Mouse (Mus musculus) urinary bladder, postnatal 25 days (tissue): ENCODE results near the gene Flt1.
A peak's percentile ranks its signal among the peaks of the same experiment; 100 is the strongest.

Source experiments
- DNase-seq: peaks from one replicate; pipeline ENCODE4 v3.0.0; 2022; ENCODE audit warnings: low spot score

The Flt1 gene

DNA sequence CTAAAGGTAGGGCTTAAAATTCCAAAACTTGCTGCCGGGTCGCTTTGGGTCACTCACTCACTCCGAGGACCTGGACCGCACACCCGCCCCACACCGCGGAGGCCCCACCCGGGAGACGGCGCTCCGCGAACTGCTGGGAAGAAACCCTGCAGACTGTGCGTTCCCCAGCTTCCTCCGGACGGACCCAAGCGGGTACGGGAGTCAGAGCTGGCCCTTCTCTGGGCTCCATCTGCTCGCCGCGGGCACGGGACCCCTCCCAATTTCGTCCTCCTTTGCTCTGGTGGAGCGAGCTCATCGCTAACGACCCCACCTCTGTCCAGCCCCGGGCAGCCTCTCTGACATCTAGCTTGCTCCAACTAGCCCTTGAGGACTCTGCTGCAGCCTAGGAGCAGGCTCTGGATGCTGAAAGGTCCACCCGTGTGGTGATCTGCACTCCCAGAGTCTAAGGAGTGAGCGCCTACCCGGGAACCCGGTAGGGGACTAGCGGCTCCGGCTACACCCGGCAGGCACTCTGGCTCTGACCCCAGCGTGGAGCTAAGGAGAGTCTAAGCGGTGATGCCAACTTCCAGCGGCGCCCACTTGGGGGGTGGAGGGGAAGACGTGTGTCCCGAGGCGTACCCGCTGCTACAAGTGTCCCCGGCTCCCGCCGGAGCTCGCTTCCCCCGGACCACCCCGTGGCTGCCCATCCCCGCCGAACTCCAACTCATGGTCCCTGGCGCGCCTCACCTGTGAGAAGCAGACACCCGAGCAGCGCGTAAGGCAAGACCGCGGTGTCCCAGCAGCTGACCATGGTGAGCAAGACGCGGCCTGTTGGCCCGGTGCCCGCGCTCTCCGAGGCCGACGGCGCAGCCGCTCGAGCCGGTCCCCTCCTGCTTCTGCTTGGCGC, 623 bp downstream of the Flt1 start:
- DNase-seq = peak; percentile 55

DNA sequence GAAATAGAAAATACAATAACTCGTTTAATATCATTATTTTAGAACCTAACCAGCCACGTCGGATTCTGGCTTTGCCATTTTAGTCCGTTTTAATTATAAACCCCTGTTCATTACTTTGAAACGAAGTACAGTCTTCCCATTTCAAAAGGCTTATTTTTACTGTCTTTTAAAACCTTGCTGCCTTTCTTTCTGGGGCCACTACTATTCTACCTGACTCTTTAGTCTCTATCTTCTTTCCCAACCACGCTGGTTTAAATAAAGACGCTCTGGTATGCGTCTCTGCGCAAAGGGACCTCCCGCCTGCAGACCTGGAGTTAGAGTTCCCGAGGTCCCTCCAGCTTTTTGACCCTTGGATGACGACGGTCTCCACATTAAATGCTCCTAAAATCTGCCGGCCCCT, 1.4 kb downstream of the Flt1 start:
- DNase-seq = no peak

DNA sequence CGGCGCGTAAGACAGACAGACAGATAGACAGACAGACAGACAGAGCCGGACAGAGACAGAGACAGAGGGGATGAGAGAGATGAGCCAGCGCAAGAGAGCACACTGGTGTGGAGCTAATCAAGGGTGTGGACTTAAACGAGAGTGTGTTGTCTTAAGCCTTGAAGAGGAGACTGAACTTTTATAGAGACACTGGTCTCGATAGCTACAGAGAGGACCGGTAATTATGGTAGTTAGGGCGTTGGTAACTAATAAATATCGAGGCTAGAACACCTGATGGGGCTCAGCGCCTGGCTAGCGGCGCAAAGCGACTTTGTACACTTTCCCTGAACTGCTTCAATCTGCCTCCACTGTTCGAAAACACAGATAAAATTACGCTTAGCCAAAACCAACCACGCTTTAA, 2.0 kb downstream of the Flt1 start:
- no peak for DNase-seq

DNA sequence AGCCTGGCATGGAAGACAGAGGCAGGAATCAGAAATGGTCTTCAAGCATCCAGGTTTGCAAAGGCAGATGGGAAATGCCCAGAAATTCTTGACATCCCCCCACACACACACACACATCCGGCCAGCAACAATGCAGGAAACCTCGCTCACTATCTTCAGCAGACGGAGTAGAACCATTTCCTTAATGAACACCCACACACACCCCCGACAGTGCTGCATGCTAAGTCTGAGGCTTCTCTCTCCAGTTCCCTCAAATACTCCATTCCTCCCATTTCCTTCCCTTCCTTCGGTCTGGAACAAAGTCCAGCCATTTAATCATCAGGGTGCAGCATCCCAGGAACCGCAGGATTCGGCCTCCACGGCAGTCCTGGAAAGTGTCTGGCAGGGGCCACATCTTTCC, 4.4 kb downstream of the Flt1 start:
- no peak for DNase-seq

DNA sequence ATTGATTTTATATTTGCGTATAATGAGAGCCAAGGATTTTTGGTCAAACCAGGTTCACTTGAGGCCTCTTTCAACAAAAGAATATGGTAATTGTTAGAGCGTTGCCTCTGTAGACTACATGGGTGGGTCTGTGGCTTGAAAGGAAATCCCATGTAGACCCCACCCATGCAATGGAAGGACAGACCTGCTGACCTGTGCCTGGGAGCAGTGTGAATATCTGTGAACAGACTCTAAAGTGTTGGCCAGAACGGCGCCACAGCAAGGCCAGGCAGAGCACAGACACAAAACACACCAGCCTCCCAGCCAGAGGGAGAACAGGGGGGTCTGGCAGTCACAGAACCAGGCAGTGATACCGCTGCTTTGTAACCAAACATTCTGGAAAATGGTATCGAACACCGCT, 7.5 kb downstream of the Flt1 start:
- DNase-seq = no peak

DNA sequence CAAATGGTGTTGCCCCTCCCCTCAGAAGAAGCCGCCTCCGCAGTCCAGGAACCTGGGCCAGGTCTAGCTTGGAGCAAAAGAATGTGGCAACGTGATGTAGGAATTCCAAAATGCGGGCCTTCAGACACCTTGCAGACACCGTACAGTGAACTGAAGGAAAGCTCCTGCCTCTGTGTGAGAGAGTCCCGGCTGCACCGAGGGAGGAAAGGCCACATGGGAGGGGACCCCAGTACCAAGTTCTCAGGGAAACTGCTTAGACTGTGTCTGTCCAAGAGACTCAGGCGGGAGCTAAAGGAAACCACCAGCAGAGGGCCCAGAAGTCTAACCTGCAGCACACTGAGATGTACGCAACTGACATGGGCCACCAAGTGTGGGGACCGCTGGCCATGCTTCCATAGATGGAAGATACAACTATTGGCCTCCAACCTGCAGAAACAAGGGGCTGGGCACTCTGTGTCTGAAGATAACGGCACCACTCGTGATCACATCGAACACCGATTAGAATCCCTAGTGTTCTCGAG, 9.1 kb downstream of the Flt1 start:
- no peak for DNase-seq

DNA sequence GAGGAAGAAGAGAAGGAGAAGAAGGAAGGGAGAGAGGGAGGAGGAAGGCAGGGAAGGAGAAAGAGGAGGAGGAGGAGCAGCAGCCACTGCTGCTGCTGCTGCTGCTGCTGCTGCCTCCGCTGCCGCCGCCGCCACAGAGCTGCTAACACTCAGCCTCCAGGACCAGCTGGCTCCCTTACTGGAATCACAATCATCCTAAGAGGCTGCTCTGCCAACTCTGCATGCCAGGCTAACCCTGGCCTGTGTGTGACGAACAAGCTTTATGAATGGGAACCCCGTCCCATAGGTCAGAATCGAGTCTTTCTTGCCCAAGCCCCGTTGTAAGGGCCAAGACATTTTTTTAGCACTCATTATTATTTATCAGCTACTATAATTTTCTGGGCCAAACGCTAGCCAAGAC, 9.5 kb downstream of the Flt1 start:
- no peak for DNase-seq

DNA sequence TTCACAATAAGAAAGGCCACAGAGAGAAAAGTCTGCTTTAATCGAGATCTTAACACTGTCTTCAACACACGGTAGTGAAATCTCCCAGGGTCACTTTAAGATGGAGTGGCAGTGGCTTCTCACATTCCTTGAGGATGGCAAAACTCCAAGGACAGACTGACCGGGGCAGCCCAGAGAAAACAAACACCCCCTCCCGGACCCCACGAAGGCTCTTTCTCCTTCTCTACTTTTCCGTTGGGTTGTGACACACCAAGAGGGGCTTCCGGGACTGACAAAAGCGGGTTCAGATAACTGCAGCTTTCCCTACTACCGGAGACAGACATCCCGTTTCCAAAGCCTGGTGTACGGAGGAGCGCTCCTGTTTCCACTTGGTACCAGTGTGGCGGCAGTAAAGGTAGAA, 10.4 kb downstream of the Flt1 start:
- DNase-seq = no peak

DNA sequence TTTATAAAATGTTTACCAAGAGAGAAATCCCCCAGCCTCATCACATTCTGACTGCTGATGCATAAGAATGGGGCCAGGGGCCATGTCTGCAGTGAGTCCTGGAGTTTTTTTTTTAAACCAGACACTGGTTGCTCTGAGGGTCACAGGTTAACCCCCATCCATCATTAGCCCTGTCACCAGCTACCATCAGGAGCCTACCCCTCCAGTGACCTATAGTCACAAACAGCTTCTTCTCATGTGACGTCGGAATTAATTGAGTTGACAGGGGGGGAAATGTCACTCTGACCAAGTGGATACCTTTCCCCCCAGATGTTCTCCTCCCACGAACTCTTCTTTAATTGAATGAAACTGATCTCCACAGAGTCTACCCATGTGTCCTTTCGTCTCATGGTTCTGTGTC, 17.3 kb downstream of the Flt1 start:
- DNase-seq = no peak

DNA sequence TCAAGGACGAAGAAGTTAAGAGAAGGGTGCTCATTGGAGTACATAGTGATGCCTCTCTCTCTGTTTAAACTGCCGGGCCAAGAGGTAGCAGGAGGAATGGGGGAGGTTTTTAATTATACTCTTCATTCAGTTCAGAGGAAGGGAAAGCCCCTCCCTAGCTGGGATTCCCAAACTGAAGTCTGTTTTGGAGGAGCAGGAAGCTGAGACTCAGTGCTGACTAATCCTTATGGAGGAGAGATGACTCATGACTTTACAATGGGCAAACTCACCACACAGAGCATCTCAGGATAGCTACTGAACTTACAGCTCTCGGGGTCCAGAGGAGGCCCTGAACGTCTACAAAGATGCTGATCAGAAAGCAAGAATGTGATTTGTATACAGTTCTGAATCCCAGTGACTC, 18.3 kb downstream of the Flt1 start:
- DNase-seq = no peak

DNA sequence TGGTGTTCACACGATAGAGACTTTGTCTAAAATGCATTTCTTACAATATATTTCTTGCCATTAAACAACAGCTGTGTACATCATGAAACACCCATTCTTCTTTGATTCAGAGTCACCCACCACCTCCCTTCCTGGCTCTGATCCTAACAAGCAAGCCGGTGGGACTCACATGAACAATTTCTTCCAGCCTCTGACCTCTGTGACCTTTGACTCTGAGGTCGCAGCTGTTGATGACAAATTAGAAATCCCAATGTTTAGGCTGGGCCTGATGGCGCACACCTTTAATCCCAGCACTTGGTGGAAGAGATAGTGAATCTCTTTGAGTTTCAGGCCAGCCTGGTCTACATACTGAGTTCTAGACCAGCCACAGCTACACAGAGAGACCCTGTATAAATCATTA, 20.9 kb downstream of the Flt1 start:
- no peak for DNase-seq

DNA sequence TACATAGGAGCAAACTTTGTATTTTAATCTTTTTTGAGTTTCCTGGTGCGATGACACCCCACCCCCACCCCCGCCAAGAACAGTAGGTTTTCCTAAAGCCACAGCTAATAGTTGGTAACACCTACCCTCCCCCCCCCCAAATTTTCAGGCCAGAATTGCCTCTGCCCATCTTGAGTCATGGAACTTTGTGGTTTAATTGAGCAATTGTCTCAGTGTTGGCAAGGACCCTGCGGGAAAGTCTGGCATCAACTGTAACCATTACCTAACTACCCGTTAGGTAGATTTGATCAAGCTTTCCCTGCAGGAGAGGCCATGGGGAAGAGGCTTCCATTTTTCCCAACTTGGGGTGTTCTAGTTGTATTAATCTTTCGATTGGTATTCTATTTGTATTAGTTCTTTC, 23.4 kb downstream of the Flt1 start:
- no peak for DNase-seq

DNA sequence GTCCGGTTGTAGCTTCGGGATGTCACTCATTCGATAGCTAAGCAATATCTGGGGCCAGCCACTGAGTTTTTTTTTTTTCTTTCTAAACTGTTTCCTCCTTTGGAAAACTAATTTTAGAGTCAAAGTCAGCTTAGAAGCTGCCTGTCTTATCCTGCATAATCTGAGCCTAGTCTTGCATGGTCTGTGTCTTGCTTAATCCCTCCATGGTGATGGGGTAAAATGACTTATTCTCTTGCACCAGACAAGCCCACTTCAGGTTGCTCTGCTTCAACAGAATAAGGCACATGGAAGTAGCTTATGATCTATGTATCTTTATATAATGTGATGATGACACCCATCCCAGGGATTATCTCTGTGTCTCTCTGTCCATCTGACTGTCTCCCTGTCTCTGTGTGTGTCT, 24.8 kb downstream of the Flt1 start:
- no peak for DNase-seq

DNA sequence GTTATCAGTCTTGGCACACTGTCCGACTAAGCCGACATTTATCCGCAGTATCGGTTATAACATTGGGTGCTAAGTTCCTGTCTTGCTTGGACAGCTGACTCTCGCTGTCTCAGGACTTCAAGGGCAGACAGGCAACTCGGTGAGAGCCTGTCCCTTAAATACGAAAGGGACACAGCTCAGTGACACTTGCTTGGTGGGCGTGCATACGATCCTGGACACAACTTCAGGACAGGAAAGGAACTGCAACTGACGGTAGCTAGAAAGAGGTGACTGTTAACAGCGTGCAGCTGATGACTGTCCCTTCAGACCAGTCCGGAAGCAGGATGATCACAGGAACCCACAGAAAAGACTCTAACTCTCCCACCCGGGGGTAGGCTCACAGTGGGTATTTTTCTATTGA, 27.8 kb downstream of the Flt1 start:
- DNase-seq = no peak

DNA sequence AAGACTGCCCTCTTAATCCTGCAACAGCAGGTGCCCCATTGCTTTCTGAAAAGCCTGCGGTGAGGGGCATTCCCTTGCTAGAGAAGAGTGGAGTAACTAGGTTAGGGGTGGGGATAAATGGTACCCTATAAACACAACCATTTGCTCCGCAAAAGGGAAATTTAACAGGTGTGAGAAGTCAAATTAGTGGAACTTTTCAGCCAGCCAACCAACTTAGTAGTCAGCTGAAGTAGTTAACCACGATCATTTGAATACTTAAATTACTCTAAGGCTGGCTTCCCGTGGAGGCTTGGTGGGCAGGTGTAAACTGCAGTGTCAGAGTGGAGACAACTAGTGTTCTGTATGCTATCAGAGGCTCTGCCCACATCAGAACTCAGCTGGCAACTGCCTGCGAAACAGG, 28.6 kb downstream of the Flt1 start:
- no peak for DNase-seq

DNA sequence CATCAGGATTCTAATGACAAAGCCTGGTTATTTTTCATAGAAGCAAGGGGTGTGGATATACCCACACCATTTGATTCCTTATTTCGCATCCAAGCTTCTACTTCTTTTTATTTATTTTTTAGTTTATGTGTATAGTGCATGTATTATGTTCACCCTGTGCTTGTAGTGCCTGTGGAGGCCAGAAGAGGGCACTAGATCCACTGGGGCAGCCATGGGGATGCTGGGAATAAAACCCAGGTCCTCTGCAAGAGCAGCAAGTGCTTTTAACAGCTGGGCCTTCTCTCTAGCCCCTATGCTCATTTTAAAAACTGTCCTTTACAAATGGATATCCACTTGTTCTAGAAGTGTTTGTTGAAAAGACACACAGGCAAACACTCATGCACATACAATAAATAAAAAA, 33.2 kb downstream of the Flt1 start:
- no peak for DNase-seq

DNA sequence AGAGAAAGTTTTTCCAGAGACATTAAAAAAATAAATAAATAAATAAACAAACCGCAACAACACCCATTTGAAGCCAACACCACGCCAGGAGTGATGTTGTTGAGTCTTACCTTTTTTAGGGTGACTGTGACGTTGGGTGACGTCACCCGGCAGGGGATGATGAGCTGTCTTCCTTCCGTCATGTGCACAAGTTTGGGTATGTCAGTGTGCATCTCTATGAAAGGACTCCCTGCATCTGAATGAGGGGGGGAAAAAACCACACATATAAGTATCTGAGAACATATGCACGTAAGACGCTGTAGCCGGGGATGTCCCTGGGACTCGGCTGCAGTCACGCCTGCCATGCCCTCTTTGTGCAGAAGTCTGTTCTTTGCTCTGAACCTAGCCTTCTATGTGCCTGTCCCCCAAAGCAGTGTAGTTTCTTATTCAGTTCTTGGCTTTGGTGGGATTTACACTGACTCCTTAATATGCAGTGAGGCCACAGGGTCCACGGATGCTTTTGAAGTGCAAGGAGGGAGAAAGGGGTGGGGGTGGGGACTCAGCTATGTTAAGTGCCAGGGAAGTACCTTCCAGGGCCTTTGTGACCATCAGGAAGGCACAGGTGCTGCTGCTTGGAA, 42.0 kb downstream of the Flt1 start:
- no peak for DNase-seq

DNA sequence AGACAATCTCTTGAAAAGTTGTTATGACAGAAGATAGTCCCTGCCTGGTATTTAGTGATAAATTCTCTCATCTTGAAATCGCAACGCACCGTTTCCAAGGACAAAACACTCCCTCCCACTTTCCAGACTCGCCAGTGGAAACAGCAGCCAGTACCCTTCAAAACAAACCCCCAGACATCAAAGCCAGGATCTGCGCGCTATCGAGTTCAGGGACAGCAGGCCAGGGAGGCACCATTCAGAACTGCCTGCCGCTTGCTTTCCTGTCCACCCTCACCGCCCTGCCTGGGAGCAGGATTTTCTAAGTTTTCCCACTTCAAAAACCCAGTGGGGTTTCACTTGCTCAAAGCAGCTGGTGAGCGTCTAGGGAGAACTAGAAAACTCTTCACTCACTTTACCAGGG, 44.6 kb downstream of the Flt1 start:
- no peak for DNase-seq

DNA sequence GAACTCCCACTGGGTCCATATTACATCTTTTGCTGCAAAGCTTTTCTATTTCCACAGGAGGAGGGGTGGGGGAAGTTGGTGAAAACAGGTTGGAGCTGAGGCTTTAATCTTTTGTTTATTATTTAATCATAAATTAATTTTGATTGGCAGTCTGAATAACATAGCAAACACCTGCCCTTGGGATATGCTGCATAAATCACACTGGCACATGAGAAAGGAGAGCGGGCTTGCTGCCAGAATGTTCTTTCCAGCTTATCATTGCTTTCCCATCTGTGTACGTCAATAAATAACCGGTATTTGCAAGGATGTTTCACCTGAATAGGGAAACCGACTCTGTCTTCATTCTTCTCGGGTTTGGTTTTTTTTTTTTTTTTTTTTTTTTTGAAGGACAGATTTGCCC, 45.1 kb downstream of the Flt1 start:
- DNase-seq = no peak

DNA sequence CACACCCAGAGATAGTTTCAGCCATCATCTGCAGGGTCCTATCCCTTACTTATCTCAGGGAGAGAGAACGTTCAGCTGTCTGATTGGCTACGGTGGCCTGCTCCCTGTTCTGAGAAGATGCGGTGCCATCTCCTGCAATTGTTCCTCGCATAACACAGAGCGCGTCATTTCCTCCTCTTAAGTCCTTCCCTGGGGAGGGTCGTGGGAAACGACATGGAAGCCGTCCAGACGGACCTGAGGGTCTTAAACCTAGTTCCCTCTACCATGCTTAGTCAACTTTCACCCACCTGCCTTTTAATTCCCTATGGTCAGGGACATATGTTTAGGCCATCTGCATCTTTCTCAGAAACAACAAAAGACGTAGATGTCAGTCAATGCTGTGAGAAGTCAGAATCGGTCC, 46.5 kb downstream of the Flt1 start:
- no peak for DNase-seq

DNA sequence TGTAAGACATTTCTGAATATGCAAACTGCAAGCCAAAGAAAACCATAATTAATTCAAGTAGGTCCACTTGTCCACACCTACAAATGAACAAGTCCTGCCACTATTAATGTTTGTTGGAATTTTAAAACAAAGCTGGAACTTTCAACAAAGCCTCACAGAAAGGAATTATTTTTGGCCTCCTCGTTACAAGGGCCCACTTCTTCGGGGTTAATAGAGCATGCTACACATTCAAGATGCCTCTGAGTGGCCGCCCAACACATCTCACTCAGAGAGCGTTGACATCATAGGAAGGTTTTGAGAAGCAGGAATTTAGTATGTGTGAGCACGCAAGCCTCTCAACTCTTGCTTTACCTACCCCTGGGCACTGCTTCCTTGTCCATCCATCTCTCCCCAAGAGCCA, 50.0 kb downstream of the Flt1 start:
- DNase-seq = no peak

DNA sequence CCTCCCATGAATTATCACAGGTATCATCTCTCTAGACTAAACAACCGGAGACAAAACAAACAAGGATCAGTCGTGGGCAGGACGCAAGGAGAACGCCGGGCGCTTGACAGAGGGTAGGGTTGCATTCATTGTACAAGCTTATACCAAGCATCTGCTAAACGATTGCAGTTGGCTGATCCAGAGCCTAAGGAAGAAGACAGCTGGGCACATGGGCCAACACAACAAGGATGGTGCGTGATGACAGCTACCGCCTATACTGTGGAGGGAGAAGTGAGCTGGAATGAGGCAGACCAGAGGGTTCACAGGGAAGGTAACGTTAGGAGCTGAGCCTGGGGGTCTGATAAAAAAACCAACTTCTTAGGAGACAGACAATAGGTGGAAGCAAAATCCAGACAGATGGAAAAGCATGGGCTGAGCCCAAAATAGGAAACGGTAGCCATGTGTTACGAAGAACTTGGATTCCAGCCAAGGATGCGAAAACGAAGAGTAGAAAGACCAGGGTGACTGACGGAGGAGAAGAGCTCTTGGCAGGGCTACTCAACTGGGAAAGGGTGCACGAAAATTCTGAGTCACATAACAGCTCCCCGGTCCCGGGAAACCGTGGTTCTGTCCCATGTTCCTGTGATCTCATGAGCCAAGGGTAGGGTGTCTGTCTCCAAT, 53.9 kb downstream of the Flt1 start:
- no peak for DNase-seq

DNA sequence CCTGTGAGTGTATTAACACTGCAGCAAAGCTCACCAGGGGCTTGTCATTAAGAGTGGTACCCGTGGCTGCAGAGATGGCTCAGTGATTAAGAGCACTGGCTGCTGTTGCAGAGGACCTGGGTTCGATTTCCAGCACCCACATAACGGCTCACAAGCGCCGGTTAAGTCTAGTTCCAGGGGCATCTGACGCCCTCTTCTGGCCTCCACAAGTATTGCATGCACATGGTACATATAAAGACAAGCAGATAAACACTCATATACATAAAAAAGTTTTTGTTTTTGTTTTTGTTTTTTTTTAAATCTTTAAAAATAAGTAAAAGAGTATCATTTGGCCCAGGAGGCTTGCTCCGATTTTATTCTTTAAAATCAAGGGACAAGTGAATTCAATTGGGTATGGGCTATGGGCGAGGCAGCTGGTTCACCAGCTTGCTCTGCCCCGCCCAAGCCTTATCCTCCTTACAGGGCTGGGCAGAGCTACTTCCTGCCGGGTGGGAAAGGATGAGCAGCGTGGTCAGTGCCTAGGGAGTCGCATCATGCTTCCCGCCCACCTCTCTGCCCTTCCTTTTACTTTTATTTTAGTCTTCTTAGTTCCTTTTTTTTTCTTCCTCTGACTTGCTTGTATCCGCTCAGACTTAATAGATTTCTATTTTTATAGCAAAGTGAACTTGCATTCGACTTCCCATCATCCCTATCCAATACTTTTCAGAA, 57.0 kb downstream of the Flt1 start:
- no peak for DNase-seq
